Mouse (Mus musculus): ENCODE measurements around the gene Cnpy1. TPM values are rescaled to one million over a fixed set of nuclear protein-coding genes. Genes with fewer than 3 reads are reported as not detected.

Gene Cnpy1
- polyA plus RNA-seq, 1 experiment from 2014 or later: 37.0 TPM

DNA sequence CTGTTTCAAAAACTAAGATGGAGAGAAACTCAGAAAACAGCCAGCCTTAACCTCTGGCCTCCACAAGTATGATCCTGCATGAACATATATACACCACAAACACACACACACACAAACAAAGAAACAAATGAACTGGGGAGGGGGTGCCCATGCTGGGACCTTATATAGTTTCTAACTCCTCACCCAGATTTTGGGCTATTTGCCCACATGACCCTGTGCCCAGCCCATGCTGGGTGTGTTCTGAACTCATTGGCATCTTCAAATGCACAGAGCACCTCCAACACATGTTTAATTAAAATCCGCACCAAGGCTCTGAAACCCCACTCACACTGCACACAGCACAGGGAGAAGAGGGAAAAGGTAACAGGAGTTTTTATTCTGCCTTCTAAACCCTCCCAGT, 14.3 kb upstream of the Cnpy1 start:
- Histone ChIP-seq H3K27ac (replicated peaks) (no peak overlapping the region), H3K36me3 (no peaks in the 10 kb centered on the region), H3K9ac (no peak overlapping the region), H3K4me2 (no peak overlapping the region), H3K4me1 (replicated peaks) (no peaks in the 10 kb centered on the region), H3K9me3 (no peaks in the 10 kb centered on the region), H3K27me3 (no peaks in the 10 kb centered on the region), H3K4me3 (no peak overlapping the region)
- no peak for ATAC-seq (ENCODE audit: low FRiP score, low read depth)
- 76% methylated on average over 1 of the region's 1 CpGs for WGBS

- ATAC-seq (ENCODE audit: low FRiP score, low read depth): no peak
Measured at GRCm38 (mm10) chr5:28259385-28259784, 13.8 kb upstream of the Cnpy1 start.

DNA sequence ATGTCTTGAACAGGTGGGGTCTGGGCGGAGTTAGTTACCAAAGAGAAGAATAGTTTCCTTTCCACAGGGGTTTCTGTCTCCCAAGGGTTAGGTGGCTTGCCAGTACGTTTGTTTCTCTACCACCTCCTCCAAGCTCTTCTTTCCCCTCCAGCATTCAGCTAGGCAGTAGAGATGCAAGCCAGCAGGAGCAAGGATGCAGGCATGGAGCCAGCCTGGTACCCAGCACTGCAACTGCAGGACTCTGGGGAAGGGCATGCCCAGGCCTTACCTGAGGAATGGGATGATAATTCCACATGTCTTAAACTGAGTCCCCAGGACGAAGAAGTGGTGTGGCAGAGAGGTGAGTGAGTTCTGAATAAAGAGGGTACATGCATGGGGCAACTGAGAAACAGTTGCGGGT, 12.2 kb upstream of the Cnpy1 start:
- Histone ChIP-seq H3K4me1 (replicated peaks) (no peaks in the 10 kb centered on the region), H3K27ac (replicated peaks) (no peak overlapping the region), H3K9ac (no peak overlapping the region), H3K4me2 (no peak overlapping the region), H3K4me3 (no peak overlapping the region), H3K36me3 (no peaks in the 10 kb centered on the region), H3K9me3 (no peaks in the 10 kb centered on the region), H3K27me3 (no peaks in the 10 kb centered on the region)
- WGBS: 81% methylated on average over 4 of the region's 4 CpGs
- ATAC-seq (ENCODE audit: low FRiP score, low read depth): no peak

More at GRCm38 (mm10) chr5:28259385-28259784, 13.8 kb upstream of the Cnpy1 start:
- Histone ChIP-seq H3K4me3 (no peak overlapping the region), H3K4me1 (replicated peaks) (no peaks in the 10 kb centered on the region), H3K36me3 (no peaks in the 10 kb centered on the region), H3K9me3 (no peaks in the 10 kb centered on the region), H3K4me2 (no peak overlapping the region), H3K27me3 (no peaks in the 10 kb centered on the region), H3K9ac (no peak overlapping the region), H3K27ac (replicated peaks) (no peak overlapping the region)
- 61% methylated on average over 1 of the region's 1 CpGs for WGBS

- WGBS: 88% methylated on average over 4 of the region's 4 CpGs
- H3K4me1 ChIP-seq (replicated peaks): peaks cover 15% of the 10 kb centered on the region
Measured at GRCm38 (mm10) chr5:28252999-28253398, 7.4 kb upstream of the Cnpy1 start.

GRCm38 (mm10) chr5:28252260-28252659, 6.7 kb upstream of the Cnpy1 start:
- no peak for ATAC-seq (ENCODE audit: low FRiP score, low read depth)
- no peaks in the 10 kb centered on the region for H3K9me3 ChIP-seq
- no peak overlapping the region for H3K4me2 ChIP-seq
- H3K4me1 ChIP-seq (replicated peaks): peaks cover 15% of the 10 kb centered on the region
- 87% methylated on average over 4 of the region's 4 CpGs for WGBS
- no peak overlapping the region for H3K4me3 ChIP-seq
- H3K9ac ChIP-seq: no peak overlapping the region
- H3K36me3 ChIP-seq: no peaks in the 10 kb centered on the region
- H3K27ac ChIP-seq (replicated peaks): 0 out of 2 replicates have a peak overlapping the region, but pooled peaks have one; percentile 68
- H3K27me3 ChIP-seq: no peaks in the 10 kb centered on the region

More at GRCm38 (mm10) chr5:28252999-28253398, 7.4 kb upstream of the Cnpy1 start:
- Histone ChIP-seq H3K27me3 (no peaks in the 10 kb centered on the region), H3K36me3 (no peaks in the 10 kb centered on the region), H3K9ac (no peak overlapping the region), H3K27ac (replicated peaks) (no peak overlapping the region), H3K9me3 (no peaks in the 10 kb centered on the region), H3K4me3 (no peak overlapping the region), H3K4me2 (no peak overlapping the region)
- no peak for ATAC-seq (ENCODE audit: low FRiP score, low read depth)

- H3K9ac ChIP-seq: no peak overlapping the region
- H3K27ac ChIP-seq (replicated peaks): peak overlapping the region; percentile 68
Measured at GRCm38 (mm10) chr5:28251211-28251764, 5.7 kb upstream of the Cnpy1 start.

DNA sequence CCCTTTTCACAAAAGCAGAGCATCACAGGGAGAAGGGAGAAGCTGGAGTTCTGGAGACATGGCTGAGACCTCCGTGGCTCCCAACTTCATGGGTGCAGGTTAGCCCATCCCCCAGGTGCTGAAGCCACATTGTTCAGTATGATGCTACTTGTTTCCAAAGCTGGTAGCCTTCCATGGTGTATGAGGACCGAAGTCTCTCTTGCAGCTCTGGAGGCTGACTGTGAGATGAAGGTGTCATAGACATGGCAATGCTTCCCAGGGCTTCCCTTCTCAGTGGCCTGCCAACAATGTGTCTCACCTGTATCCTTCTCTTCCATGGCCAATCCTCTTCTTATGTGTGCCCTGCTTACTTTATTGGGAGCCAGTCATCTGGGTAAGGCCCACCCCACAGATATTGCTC, 4.9 kb upstream of the Cnpy1 start:
- Histone ChIP-seq H3K27me3 (no peaks in the 10 kb centered on the region), H3K9me3 (no peaks in the 10 kb centered on the region), H3K4me2 (no peak overlapping the region), H3K9ac (no peak overlapping the region), H3K36me3 (no peaks in the 10 kb centered on the region), H3K4me3 (no peak overlapping the region), H3K4me1 (replicated peaks) (peaks cover 15% of the 10 kb centered on the region), H3K27ac (replicated peaks) (peak overlapping the region; percentile 68; the same call in 1 of the 2 replicates)
- no peak for ATAC-seq (ENCODE audit: low FRiP score, low read depth)
- WGBS: 89% methylated on average over 2 of the region's 2 CpGs

More at GRCm38 (mm10) chr5:28251211-28251764, 5.7 kb upstream of the Cnpy1 start:
- ATAC-seq (ENCODE audit: low FRiP score, low read depth): peak; percentile 87
- Histone ChIP-seq H3K4me1 (replicated peaks) (peaks cover 15% of the 10 kb centered on the region), H3K36me3 (no peaks in the 10 kb centered on the region), H3K4me2 (no peak overlapping the region), H3K4me3 (no peak overlapping the region), H3K27me3 (no peaks in the 10 kb centered on the region), H3K9me3 (no peaks in the 10 kb centered on the region)
- 21% methylated on average over 4 of the region's 4 CpGs for WGBS

DNA sequence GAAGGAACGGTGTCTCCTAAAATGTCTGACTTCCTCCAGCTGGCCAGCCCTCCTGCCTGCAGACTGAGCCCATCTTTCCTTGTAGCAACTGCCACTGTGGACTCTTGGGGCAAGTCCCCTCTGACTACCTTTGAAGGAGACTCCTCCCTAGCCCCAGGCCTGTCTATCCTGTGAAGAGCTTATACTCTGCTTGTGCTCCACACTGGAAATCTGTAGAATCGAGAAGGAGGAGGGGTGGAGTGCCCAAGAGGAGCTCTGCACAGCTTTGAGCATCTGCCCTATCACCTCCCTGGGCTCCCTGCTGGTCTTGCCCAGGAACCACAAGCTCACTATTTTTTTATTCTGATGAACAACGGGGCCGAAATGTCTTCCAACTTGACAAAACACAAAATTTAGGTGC, 485 bp downstream of the Cnpy1 start:
- H3K4me3 ChIP-seq: no peak overlapping the region
- H3K9me3 ChIP-seq: no peaks in the 10 kb centered on the region
- H3K9ac ChIP-seq: no peak overlapping the region
- 60% methylated on average over 4 of the region's 4 CpGs for WGBS
- H3K4me1 ChIP-seq (replicated peaks): no peaks in the 10 kb centered on the region
- H3K27ac ChIP-seq (replicated peaks): no peak overlapping the region
- H3K27me3 ChIP-seq: no peaks in the 10 kb centered on the region
- no peak overlapping the region for H3K4me2 ChIP-seq
- peak; percentile 51; the same call in 1 of the 2 replicates for ATAC-seq (ENCODE audit: low FRiP score, low read depth)
- H3K36me3 ChIP-seq: no peaks in the 10 kb centered on the region

DNA sequence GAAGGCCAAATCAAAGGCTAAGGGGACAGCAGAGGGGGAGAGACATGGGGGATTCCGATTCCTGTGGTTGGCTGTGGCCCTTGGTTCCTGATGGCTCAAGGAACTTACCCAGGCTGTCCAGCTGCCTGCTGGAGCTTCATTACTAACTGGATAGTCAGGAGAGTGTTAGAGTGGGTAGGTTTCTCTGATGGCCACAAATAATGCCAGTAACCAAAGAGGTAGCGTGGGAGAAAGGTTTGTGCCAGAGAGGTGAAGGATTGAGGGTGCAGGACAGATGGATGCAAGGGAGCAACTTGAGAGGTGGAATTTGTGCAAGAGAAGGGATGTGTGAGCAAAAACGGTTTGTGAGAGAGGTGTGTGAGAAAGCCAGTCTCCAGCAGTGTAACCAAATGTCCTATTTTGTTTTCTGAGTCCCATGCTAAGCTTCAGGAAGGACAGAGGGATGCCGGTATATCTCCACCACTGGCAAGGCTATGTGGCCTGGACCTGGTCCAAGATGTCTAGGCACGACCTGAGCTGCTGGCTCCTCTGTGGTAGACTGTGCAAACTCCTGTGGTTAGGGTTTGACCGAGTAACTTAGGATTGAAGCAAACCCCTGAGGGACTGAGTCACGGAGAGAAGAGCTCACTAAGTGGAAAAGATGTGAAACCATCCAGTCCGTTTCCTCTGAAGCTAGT, 2.0 kb downstream of the Cnpy1 start:
- WGBS: 75% methylated on average over 8 of the region's 8 CpGs
- H3K9me3 ChIP-seq: no peaks in the 10 kb centered on the region
- H3K4me1 ChIP-seq (replicated peaks): no peaks in the 10 kb centered on the region
- H3K27me3 ChIP-seq: no peaks in the 10 kb centered on the region
- H3K9ac ChIP-seq: no peak overlapping the region
- H3K27ac ChIP-seq (replicated peaks): no peak overlapping the region
- no peak for ATAC-seq (ENCODE audit: low FRiP score, low read depth)
- no peaks in the 10 kb centered on the region for H3K36me3 ChIP-seq
- H3K4me2 ChIP-seq: no peak overlapping the region
- no peak overlapping the region for H3K4me3 ChIP-seq

- Histone ChIP-seq H3K36me3 (no peaks in the 10 kb centered on the region), H3K4me1 (replicated peaks) (peaks cover 9% of the 10 kb centered on the region; the same call in 1 of the 2 replicates), H3K4me2 (no peak overlapping the region), H3K4me3 (no peak overlapping the region), H3K9me3 (no peaks in the 10 kb centered on the region), H3K27ac (replicated peaks) (no peak overlapping the region), H3K9ac (no peak overlapping the region), H3K27me3 (no peaks in the 10 kb centered on the region)
- no peak for ATAC-seq (ENCODE audit: low FRiP score, low read depth)
- WGBS: 83% methylated on average over 4 of the region's 4 CpGs
Measured at GRCm38 (mm10) chr5:28241423-28241822, 4.2 kb downstream of the Cnpy1 start.

- Histone ChIP-seq H3K4me2 (no peak overlapping the region), H3K27ac (replicated peaks) (no peak overlapping the region), H3K27me3 (no peaks in the 10 kb centered on the region), H3K4me3 (no peak overlapping the region), H3K4me1 (replicated peaks) (peaks cover 9% of the 10 kb centered on the region; the same call in 1 of the 2 replicates), H3K9me3 (no peaks in the 10 kb centered on the region), H3K36me3 (no peaks in the 10 kb centered on the region), H3K9ac (no peak overlapping the region)
- no peak for ATAC-seq (ENCODE audit: low FRiP score, low read depth)
- 85% methylated on average over 5 of the region's 5 CpGs for WGBS
Measured at GRCm38 (mm10) chr5:28239829-28240228, 5.8 kb downstream of the Cnpy1 start.

GRCm38 (mm10) chr5:28238876-28239275, 6.7 kb downstream of the Cnpy1 start:
- H3K27me3 ChIP-seq: no peaks in the 10 kb centered on the region

More at GRCm38 (mm10) chr5:28238876-28239275, 6.7 kb downstream of the Cnpy1 start:
- Histone ChIP-seq H3K4me1 (replicated peaks) (peaks cover 9% of the 10 kb centered on the region; the same call in 1 of the 2 replicates), H3K27ac (replicated peaks) (no peak overlapping the region), H3K9ac (no peak overlapping the region), H3K9me3 (no peaks in the 10 kb centered on the region), H3K36me3 (no peaks in the 10 kb centered on the region), H3K4me2 (no peak overlapping the region), H3K4me3 (no peak overlapping the region)
- ATAC-seq (ENCODE audit: low FRiP score, low read depth): no peak
- 82% methylated on average over 5 of the region's 5 CpGs for WGBS

Measured in hindbrain, embryonic 15.5 days (tissue).